In genomic region chr12:117566298-117566697, GRCm38 (mm10) we compare ENCODE assay signal across 14 mouse cellular contexts.
"Had no signal": no experiment of that assay in that cellular context is flagged by ENCODE, and none has a peak within 500 bp of the region (broad histone marks: within the 10 kb centered on the region; RNA-seq: fewer than 3 reads in every experiment).

No protein-coding gene starts in this region.

- H3K27ac ChIP-seq: kidney, embryonic 15.5 days; left cerebral cortex, adult 2 months; limb, embryonic 10.5 days; liver, embryonic 12.5 days; midbrain, embryonic 13.5 days; neural tube, embryonic 12.5 days; stomach, postnatal 0 days had no signal

- DNase-seq: kidney, adult 2 months; kidney, postnatal 14 days; lung, postnatal 36 days; right cerebral cortex, postnatal 14 days; thymus, postnatal 14 days had no signal

- H3K9me3 ChIP-seq: kidney, embryonic 15.5 days; limb, embryonic 10.5 days; liver, embryonic 12.5 days; midbrain, embryonic 13.5 days; neural tube, embryonic 12.5 days had no signal

- H3K36me3 ChIP-seq: kidney, embryonic 15.5 days; limb, embryonic 10.5 days; liver, embryonic 12.5 days; midbrain, embryonic 13.5 days; neural tube, embryonic 12.5 days had no signal

- H3K4me3 ChIP-seq: kidney, embryonic 15.5 days; left cerebral cortex, adult 2 months; limb, embryonic 10.5 days; liver, embryonic 12.5 days; midbrain, embryonic 13.5 days; myocyte; neural tube, embryonic 12.5 days had no signal

- H3K4me2 ChIP-seq: kidney, embryonic 15.5 days; liver, embryonic 12.5 days; midbrain, embryonic 13.5 days; neural tube, embryonic 12.5 days had no signal

- H3K27me3 ChIP-seq: kidney, embryonic 15.5 days; midbrain, embryonic 13.5 days; neural tube, embryonic 12.5 days had no signal

- H3K4me1 ChIP-seq: kidney, embryonic 15.5 days; limb, embryonic 10.5 days; liver, embryonic 12.5 days; midbrain, embryonic 13.5 days; neural tube, embryonic 12.5 days had no signal

- ATAC-seq: intestine, embryonic 16.5 days; liver, embryonic 12.5 days; midbrain, embryonic 13.5 days had no signal

- H3K9ac ChIP-seq: kidney, embryonic 15.5 days; liver, embryonic 12.5 days; midbrain, embryonic 13.5 days; neural tube, embryonic 12.5 days had no signal
